Mouse (Mus musculus) liver, adult 2 months (tissue): ENCODE data around the gene Map6. TPM values are rescaled to one million over a fixed set of nuclear protein-coding genes. Genes with fewer than 3 reads are reported as not detected.

ENCODE experiments used
- DNase-seq: peaks from one replicate; pipeline ENCODE4 v3.0.0-alpha.2; 2011; ENCODE audit warnings: low read depth, low spot score; ENCODE audit errors: extremely low read depth
- H3K27ac ChIP-seq: fragments of 200-500 bp; replicated peaks from 2 replicates; pipeline ENCODE4 v1.5.1; 2012; ENCODE audit warnings: low read depth, mild to moderate bottlenecking, control low read depth, inconsistent platforms, low read length; ENCODE audit not compliant: insufficient read depth
- H3K27me3 ChIP-seq: fragments of 200-500 bp; 2 replicates; pipeline ENCODE4 v1.6.1; 2012; ENCODE audit warnings: mild to moderate bottlenecking, moderate library complexity, low read length, inconsistent platforms; ENCODE audit not compliant: control insufficient read depth, insufficient read depth
- H3K36me3 ChIP-seq: fragments of 200-500 bp; 2 replicates; pipeline ENCODE4 v1.6.1; 2012; ENCODE audit warnings: low read length, inconsistent platforms; ENCODE audit not compliant: control insufficient read depth, insufficient read depth
- H3K4me1 ChIP-seq: fragments of 200-500 bp; 2 replicates; pipeline ENCODE4 v1.6.1; 2011; ENCODE audit warnings: low read length; ENCODE audit not compliant: control insufficient read depth, insufficient read depth
- H3K4me3 ChIP-seq: fragments of 200-500 bp; 2 replicates; pipeline ENCODE4 v1.5.1; 2011; ENCODE audit warnings: low read depth, mild to moderate bottlenecking, control low read depth, low read length, moderate library complexity; ENCODE audit not compliant: insufficient read depth
- H3K79me2 ChIP-seq: fragments of 200-500 bp; 2 replicates; pipeline ENCODE4 v1.6.1; 2012; ENCODE audit warnings: inconsistent platforms, mild to moderate bottlenecking, low read length, moderate library complexity; ENCODE audit not compliant: control insufficient read depth, insufficient read depth
- H3K9ac ChIP-seq: fragments of 200-500 bp; 2 replicates; pipeline ENCODE4 v1.6.1; 2012; ENCODE audit warnings: low read depth, mild to moderate bottlenecking, control low read depth, inconsistent platforms, low read length
- CTCF ChIP-seq: fragments of 200-500 bp; IDR thresholded peaks from 2 replicates; pipeline ENCODE4 v1.5.1; 2011; ENCODE audit warnings: low read depth, low read length, control low read depth
- POLR2A ChIP-seq: fragments of 200-500 bp; IDR thresholded peaks from 2 replicates; pipeline ENCODE4 v1.6.1; 2011; ENCODE audit warnings: low read length, control low read depth; ENCODE audit not compliant: insufficient read depth; ENCODE audit errors: extremely low read depth
- WGBS: fragments of 180-500 bp; shearing (Covaris S2); methylation state at CpG from one replicate; pipeline ENCODE4 v1.1.7; 2018; 5-methylcytosine and 5-hydroxymethylcytosine counted together
- polyA plus RNA-seq: library from polyadenylated mRNA; depleted of rRNA; stranded (reverse); fragments of >200 nt; gene quantifications from 2 replicates; pipeline ENCODE4 v1.2.3, GENCODE M21; 2012
- total RNA-seq: library from RNA; depleted of rRNA; stranded (reverse); fragments of >200 nt; gene quantifications from 2 replicates; pipeline ENCODE4 v1.2.3, GENCODE M21; 2014

Map6 gene
- total and polyA plus RNA-seq, 2 experiments: 0.04 TPM; not detected in 1

DNA sequence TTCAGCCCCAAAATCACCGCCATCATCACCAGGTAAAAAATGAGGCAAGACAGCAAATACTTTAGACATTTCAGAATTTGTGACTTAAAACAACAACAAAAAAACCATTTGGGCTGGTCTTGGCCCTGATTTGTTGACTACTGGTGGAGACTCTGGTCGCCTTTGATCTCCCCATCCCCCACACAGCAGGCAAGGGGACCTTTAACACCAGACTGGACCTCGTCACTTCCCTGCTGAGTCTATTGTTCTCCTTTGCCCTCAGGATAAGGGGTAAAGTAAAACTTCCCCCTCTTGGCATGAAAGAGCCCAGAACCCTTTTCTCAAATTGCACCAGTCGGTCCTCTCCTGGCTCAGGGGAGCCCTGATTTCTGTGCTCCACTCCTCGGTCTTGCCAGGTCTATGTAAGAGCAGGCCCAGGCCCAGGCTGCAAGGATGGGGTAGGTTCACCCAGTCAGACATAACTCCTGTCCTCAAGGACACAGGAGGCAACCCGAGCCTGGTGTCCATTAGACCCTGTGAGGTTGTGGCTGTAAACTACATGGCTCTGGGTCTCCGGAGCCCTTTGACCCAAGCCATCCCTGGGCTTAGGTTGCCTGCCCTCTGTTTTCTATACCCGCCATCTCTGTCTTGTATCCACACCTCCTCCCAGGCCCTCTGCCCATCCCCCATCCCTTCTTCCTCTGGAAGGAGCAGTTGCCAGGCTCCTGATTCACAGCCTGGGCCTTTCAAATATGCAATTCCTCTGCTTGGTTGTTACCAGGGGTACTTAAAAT lies 30.2 kb upstream of the Map6 start:
- no peaks in the 10 kb centered on the region for H3K79me2 ChIP-seq
- no peak overlapping the region for H3K27ac ChIP-seq
- no peak overlapping the region for H3K4me3 ChIP-seq
- H3K27me3 ChIP-seq: no peaks in the 10 kb centered on the region; the same call in 1 of the 2 replicates
- no peak overlapping the region for H3K9ac ChIP-seq
- H3K36me3 ChIP-seq: no peaks in the 10 kb centered on the region
- WGBS: 63% methylated on average over 8 of the region's 8 CpGs
- DNase-seq: no peak
- no peak for TF ChIP-seq POLR2A
- no peak for TF ChIP-seq CTCF
- peaks cover 2% of the 10 kb centered on the region for H3K4me1 ChIP-seq

DNA sequence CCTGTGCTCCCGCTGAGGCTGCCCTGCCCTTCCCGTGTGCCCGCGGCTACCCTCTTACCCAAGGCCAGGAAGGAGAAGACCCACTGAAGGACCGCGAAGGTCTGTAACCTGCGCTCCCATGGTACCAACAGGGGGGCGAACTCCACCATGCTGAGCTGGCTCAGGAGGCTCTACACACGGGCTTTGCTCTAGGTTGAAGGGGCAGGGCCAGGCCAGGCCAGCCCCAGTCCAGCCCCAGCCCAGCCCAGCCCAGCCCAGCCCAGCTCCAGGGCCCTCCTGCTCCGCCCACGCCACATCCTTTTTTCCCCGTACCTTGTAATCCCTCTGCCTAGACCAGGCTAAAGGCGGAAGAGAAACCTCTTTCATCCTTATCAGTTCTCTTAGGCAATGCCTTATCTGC lies 28.8 kb upstream of the Map6 start, which contains the start of gene Mogat2:
Mogat2 (minus strand) TSS at position 203 of the 400 bp plus-strand sequence.
- no peak within 1 kb of the TSS for H3K27ac ChIP-seq
- 0 out of 2 replicates have a peak within 1 kb of the TSS, but pooled peaks have one; percentile 37 for H3K9ac ChIP-seq
- H3K36me3 ChIP-seq: no peaks in the 10 kb centered on the region
- WGBS: 1% methylated on average over 13 of the region's 13 CpGs
- no peak for DNase-seq
- peak within 1 kb of the TSS; percentile 35; the same call in 1 of the 2 replicates for H3K4me3 ChIP-seq
- TF ChIP-seq CTCF (no peak), POLR2A (no peak)
- H3K4me1 ChIP-seq: peaks cover 2% of the 10 kb centered on the region
- no peaks in the 10 kb centered on the region; the same call in 1 of the 2 replicates for H3K27me3 ChIP-seq
- H3K79me2 ChIP-seq: no peaks in the 10 kb centered on the region

DNA sequence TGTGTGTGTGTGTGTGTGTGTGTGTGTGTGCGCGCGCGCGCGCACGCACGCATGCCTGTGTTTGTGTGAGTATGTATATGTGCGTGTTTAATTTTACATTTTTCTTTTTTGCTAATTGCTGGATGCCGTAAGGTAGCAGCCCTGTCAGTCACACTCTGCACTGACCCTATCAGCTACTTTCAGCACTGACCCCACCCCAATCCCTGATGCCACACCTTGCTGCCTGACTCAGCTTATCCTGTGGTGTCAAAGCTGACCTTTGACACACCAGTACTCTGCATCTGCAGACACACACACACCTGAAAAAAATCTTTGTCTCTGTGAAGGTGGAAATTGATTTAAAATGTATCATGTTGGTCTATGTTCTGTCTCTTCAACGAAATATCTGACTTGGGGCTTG lies 25.1 kb upstream of the Map6 start:
- DNase-seq: no peak
- H3K27me3 ChIP-seq: no peaks in the 10 kb centered on the region; the same call in 1 of the 2 replicates
- no peak overlapping the region for H3K4me3 ChIP-seq
- H3K36me3 ChIP-seq: no peaks in the 10 kb centered on the region
- H3K9ac ChIP-seq: no peak overlapping the region
- peaks cover 2% of the 10 kb centered on the region for H3K4me1 ChIP-seq
- no peak overlapping the region for H3K27ac ChIP-seq
- TF ChIP-seq CTCF: no peak
- TF ChIP-seq POLR2A: no peak
- H3K79me2 ChIP-seq: no peaks in the 10 kb centered on the region
- 95% methylated on average over 11 of the region's 11 CpGs for WGBS

DNA sequence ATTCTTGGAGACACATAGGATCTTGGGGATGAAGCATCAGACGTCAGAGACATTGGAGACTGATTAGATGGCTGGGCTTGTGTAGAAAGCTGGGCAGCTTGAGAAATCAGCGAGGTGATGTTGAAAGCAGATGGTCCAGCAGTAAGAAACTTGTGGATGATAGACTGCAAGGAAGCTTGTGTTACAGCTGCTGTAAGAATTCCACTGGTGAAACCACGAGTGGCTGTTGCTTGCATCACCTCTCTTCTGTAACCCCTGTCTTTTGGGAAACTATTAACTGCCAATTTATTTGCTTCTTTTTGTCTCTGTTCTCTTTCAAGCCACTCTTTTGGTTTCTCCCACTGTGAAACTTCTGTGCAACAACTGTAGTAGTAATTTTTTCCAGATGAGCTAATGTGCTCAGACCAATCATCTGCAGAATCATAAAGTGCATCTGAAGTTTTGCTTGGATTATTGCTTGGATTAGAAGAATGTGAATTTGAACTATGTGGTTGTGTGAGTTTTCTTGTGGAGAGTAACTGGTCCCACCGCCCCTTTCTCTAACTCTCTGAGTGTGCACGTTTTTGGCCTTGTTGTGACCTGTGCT lies 19.0 kb upstream of the Map6 start:
- H3K4me3 ChIP-seq: no peak overlapping the region
- DNase-seq: no peak
- WGBS: 75% methylated on average over 5 of the region's 5 CpGs
- no peak overlapping the region for H3K27ac ChIP-seq
- H3K79me2 ChIP-seq: no peaks in the 10 kb centered on the region
- no peak overlapping the region for H3K9ac ChIP-seq
- no peaks in the 10 kb centered on the region for H3K36me3 ChIP-seq
- no peaks in the 10 kb centered on the region for H3K4me1 ChIP-seq
- no peaks in the 10 kb centered on the region for H3K27me3 ChIP-seq
- no peak for TF ChIP-seq POLR2A
- no peak for TF ChIP-seq CTCF

DNA sequence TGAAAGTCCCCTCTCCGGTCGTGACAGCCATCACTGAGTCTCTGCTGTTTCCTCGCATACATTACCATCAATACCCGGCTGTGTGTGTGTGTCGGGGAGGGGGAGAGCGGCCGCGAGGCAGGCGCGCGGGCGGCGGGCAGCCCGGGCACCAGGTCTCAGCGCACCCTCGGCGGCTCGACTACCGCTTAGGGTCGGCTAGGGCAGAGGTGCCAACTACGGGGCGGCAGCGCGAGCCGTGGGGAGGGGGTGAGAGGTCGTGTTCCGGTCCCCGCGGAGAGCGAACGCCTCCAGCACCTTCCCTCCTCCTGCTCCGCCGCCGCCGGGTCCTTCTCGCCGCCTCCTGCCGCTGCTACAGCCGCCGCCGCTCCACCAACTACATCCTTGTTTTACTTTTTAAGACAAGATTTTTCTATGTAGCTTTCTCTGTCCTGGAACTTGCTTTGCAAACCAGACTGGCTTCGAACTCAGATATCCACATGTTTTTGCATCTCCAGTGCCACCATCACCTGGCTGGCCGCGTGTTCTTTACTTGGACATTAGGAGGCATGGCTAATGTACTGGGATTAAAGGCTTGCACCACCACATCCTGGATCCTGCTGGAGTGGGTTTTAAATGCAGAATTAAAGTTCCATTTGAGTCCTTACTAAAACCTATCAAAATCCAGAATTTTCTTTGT lies 18.2 kb upstream of the Map6 start:
- TF ChIP-seq CTCF: no peak
- TF ChIP-seq POLR2A: no peak
- Histone ChIP-seq H3K27me3 (no peaks in the 10 kb centered on the region), H3K27ac (no peak overlapping the region), H3K4me1 (no peaks in the 10 kb centered on the region), H3K4me3 (peak overlapping the region; percentile 30; the same call in 1 of the 2 replicates), H3K79me2 (no peaks in the 10 kb centered on the region), H3K9ac (peak overlapping the region; percentile 39), H3K36me3 (no peaks in the 10 kb centered on the region)
- DNase-seq: no peak
- WGBS: 10% methylated on average over 42 of the region's 44 CpGs

DNA sequence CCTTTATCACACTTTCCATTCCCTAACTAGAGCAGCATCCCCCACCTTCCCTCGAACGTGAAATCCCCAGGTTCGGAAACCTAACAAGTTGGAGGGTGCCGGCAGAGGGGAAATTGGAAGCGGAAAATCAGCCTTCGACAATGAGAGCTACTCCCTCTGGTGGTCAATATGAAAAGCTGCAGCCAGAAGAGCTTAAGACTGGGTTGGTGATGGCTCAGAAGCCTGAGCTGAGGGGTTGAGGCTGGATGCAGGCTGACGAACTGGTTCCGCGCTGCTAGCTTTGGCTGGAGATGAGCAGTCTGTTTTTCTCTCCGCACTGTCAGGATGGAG lies 17.7 kb upstream of the Map6 start:
- TF ChIP-seq POLR2A (no peak), CTCF (peak; percentile 70)
- no peak overlapping the region for H3K4me3 ChIP-seq

More for the DNA sequence above, 17.7 kb upstream of the Map6 start:
- H3K9ac ChIP-seq: no peak overlapping the region
- no peak overlapping the region for H3K27ac ChIP-seq
- no peaks in the 10 kb centered on the region for H3K4me1 ChIP-seq
- peak; percentile 69 for DNase-seq
- WGBS: 2% methylated on average over 10 of the region's 10 CpGs
- no peaks in the 10 kb centered on the region for H3K79me2 ChIP-seq
- no peaks in the 10 kb centered on the region for H3K27me3 ChIP-seq
- H3K36me3 ChIP-seq: no peaks in the 10 kb centered on the region
